Mouse (Mus musculus) ovary, postnatal 10 days (tissue): ENCODE measurements around the gene Borcs8.
A peak's percentile ranks its signal among the peaks of the same experiment; 100 is the strongest.

Source experiments
- DNase-seq: peaks from one replicate; pipeline ENCODE4 v3.0.0; 2022; ENCODE audit warnings: low spot score

Gene Borcs8

DNA sequence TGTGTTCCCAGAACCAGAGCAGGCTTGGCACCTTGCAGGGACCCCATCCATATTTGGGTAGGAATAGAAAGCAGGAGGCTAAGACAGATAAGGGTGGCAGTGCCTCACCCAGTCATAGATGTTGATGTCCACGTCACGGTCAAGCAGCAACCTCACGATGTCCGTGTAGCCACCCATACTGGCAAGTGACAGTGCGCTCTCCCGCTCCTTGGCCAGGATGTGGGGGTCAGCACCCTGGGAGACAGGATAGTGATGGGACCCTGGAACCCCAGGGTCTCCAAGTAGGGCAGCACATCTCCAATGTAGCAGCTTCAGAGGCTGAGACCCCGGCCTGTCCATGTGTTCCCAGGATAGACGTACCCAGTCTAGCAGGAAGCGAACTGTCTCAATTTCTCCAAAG is 4.4 kb upstream of the Borcs8 start:
- no peak for DNase-seq

DNA sequence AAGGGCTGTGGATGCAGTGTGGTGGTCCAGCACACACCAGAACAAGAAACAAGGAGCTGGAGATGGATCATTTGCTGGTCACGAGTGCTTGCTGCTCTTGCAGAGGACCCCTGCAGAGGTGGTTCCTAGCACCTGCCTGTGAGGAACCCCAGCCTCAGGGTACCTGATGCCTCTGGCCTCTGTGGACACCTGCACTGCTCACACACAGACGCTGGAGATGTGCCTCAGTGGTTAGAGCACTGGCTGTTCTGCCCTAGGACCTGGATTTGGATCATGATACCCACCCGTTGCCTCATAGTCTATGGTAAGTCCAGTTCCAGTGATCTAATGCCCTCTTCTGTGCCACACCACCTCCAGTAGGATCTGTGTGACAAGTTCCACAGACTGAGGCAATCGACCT is 2.7 kb upstream of the Borcs8 start:
- no peak for DNase-seq

DNA sequence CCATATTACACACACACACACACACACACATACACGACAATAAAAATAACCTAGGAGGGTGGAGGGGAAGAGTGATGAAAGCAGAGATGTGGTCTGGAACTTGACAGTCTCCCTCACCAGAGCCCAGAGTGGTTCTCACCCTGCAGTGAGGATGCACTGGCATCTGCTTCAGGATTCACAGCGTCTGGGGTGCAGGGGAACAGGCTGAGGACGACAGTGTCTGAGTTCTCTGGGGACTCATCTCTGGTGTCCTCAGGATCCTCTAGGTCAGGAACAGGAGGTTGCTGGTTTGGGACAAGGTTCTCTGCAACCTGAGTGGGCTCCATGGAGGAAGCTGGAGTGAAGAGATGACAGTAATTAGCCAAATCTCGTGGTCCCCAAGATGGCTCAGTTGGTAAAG is 1.4 kb upstream of the Borcs8 start:
- DNase-seq = no peak

DNA sequence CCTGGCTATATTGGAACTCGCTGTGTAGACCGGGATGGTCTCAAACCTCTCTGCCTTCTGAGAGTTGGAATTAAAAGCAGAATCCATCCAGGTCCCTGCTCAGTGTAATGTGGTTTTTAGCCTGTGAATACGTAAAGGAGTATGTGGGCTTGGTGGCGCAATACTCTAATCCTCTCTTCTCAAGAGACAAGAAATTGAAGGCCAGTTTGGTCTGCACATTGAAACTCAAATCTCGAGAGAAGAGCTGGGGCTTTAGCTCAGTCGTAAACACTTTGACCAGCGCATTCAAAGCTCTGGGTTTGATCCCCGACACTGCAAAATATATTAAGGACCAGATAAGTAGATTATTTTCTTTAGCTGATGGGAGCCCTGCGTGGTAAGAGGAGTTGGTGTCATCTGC is 682 bp downstream of the Borcs8 start:
- no peak for DNase-seq

DNA sequence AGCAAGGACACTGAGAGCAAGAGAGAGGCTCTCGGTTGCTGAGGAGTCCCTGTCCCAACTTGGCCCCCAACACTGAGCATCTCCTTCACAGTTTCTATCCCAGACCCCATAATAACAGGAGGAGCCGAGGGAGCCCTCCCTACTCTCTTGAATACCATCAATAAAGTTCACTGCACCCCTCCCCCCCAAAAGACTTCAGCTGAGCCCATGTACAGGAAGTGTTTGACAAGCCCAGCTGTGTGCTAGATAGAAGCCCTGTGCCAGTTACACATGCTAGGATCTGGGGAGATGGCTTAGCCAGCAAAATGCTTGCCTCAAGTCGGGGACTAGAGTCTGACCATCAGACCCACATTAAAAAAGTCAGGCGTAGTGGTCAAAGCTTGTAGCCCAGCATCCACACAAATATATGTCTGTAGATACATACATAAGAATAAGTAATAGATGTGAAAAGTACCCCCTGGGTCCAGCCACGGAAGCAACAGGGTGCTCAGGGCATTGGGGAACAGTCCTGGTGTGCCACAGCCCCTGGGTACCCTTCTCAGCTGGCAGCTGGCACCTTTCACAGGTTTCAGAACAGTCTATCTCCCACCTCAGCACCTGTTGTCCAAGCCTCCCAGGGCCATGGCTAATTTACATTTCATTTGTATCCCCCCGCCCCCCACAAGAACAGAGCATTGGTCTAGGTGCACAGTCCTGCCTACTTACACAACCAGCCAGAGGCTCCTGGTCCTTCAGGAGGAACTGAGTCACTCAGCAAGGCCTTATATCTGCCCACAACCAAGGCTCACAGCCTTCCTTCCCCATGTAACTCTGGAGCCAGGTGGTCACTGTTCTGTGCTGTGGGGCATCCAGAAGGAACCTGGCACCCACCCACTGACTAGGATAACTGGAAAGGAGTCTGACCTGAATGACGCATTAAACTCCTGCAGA is 8.6 kb downstream of the Borcs8 start:
- no peak for DNase-seq

DNA sequence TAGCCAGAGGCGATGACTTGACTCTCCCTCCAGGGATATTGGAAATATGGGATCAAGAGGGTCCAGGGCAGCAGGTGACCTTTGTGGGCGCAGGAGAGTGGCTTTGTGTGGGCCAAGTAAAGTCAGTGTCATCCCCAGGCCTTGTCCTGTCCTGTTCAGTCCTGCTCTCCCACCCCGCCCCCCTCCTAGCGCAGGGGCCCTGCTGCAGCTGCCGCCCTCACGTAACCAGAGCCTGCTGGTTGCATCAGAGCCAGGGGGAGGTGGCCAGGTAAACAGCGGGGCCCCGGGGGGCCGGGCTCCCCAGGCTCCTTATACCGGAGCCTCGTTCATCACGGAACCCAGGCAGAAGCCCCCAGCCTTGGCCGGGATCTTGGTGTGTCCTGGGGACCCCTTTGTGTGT is 10.9 kb downstream of the Borcs8 start:
- no peak for DNase-seq

DNA sequence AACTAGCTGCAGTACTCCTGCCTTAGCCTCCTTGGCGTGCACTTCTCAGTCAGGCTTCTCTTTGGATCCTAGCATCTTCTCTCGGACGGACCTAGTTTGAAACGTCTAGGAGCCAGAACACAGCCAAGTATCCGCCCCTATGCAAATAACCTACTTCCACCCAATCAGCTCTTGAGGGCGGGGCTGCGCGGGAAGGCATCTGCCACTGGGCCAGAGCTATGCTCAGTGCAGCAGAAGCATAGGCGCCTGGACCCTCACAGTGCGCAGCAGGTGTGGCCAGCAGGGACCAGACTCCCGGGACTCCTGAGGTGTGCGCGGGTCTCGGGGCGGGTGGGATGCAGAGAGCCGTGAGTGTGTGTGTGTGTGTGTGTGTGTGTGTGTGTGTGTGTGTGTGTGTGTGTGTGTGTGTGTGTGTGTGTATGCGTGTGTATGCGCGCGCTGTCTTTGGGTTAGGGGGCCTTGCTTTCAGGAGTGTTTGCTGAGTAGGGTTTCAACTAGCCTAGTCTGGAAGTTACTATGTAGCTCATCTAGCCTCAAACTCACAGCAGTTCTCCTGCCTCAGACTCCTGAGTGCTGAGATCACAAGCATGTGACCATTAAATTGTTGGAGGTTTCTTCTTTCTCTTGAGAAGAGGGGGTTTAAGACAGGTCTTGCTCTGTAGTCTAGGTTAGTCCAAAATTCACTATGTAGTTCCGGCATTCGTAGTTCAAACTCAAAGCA is 13.4 kb downstream of the Borcs8 start:
- DNase-seq = peak; percentile 31

DNA sequence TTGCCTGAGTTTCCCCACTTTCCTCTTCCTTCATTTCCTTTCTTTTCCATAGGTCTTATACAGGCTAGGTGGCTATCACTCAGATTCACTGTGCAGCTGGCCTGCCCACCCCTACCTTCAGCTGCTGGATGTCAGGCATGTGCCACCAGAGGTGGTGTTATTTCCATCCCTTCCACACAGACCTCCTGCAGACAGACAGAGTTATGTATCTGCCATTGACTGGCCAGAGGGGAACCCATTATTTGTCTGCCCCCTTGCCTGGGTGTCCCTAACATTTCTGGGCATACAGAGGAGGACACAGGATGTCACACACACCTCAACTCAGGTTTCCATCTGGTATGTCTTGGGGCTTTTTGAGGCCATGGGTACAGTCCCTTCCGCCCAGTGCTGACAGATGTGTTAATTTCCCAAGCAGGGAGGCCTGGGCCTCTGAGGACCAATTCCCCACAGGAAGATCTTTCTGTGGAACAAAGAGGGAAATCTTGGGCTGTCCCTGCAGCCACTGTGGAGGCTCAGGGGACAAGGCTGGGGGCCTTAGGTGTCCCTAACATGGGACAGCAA is 18.0 kb downstream of the Borcs8 start:
- DNase-seq = no peak

DNA sequence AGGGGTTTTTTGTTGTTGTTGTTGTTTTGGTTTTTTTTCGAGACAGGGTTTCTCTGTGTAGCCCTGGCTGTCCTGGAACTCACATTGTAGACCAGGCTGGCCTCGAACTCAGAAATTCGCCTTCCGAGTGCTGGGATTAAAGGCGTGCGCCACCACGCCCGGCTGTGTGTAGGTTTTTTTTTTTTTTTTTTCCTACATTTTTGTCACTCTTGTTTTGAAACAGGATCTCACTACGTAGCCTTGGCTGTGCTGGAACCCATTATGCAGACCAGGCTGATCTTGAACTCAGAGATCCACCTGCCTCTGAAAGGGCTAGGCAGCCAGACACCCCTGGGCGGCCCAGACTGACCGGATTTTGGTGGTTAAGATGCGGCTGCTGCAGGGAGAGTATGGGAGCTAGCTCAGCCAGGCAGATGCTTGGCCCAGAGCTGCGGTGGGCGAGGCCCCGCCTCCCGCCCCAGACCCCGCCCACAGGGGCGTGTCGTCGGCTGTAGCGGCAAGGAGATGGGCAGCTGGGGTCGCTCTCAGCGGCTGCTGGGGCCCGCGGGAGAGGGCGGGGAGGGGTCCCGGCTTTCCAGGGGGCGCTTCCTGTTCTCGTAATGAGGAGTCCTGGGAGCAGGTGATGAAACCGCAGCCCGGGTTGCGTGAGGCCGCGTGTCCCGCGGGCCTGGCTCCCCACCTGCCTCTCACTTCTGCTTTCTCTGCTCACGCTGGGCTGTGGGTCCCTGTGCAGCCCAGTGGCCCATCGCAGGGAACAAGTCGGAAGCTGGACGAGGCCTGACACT is 19.0 kb downstream of the Borcs8 start:
- peak; percentile 34 for DNase-seq

DNA sequence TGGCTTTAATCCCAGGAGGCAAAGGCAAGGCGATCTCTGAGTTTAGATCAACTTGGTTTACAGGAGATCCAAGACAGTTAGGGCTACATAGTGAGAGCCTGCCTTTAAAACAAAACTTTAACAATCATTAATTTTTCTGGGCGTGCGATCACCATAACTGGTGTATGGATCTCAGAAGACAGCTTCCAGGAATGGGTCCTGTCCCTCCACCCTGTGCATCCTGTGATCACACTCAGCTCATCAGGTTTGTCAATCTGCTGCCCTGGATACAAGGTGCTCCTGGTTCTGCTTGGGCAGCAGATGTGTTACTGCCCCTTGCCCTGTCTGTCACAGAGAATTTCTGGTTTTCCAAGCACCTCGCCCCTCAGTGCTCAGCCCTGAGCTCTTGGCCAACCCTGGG is 19.9 kb downstream of the Borcs8 start:
- no peak for DNase-seq

DNA sequence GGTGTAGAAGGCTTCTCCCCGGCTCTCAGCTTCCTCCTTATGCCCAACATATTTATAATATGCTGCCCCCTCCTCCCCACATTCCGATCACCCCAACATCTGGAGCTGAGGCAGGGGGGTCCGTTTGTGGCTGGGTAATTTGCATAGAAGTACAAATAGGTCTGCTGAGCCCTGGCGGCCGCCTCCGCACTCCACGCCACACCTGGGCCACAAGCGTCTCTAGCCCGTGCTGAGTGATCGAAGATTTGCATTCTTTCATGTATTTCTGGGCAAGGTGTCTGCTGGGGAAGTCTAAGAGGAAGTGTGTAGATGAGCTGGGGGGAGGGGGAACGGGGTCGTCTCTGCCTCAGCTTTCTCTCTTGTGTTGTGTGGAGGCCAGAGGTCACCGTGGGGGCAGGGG is 20.7 kb downstream of the Borcs8 start:
- no peak for DNase-seq

DNA sequence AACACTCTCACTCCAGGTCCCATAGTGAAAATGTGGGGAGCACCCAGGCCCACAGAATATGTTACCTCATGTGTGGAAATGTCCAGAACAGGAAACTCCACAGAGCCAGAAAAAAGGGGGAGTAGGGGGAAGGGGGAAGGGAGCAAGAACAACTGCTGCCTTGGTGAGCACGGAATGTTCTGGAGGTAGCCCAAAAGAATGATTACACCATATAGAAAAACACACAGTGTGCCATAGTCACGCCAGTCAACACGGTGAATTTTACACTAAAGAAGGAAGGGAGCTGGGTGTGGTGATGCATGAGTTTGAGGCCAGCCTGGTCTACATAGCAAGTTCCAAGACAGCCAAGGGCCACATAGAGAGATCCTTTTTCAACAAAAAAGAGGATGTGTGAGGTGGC is 24.0 kb downstream of the Borcs8 start:
- no peak for DNase-seq

DNA sequence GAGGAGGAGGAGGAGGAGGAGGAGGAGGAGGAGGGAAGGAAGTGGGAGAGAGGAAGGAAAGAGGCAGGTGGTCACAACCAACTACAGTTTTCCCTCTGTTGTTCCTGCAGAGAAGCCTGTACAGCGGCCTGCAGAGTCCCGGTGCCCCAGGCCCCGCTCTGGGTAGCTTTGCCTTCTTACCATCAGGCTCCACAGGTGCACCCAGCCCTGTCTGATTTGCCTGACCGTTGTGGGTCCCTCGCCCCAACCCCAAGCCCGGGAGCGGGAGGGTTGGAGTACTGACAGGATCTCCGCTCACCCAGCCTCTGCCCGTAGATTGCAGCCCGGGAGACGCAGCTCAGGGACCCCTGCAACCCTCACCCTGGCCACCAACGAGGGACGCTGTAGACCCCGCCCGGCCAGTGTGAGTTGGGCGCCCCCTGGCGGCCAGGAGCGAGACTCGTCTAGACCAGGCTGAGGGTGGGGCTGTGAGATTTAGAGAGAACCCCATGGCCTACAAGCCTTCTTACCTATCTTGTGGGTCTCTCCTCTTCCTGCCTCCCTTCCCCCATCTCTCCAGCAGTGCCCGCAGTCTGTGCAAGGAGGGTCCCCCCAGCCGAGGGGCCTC is 27.3 kb downstream of the Borcs8 start:
- peak; percentile 39 for DNase-seq

DNA sequence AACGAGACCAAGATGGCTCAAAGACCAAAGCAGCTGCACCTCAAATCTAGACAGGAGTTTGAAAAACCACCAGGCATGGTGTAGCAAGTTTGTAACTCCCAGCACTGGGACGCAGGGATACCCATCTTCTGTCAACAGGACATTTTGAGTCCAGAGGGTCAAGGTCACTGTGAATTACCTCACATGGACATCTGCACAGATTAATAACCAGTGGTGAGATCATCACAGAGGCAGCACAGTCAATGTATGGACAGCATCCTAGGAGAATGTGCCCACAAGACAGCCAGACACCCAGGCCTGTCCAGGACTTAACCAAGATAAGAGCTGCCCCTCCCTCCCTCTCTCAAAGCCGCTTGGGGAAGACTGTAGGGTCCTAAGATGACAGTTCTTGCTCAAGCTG is 30.8 kb downstream of the Borcs8 start:
- DNase-seq = no peak

DNA sequence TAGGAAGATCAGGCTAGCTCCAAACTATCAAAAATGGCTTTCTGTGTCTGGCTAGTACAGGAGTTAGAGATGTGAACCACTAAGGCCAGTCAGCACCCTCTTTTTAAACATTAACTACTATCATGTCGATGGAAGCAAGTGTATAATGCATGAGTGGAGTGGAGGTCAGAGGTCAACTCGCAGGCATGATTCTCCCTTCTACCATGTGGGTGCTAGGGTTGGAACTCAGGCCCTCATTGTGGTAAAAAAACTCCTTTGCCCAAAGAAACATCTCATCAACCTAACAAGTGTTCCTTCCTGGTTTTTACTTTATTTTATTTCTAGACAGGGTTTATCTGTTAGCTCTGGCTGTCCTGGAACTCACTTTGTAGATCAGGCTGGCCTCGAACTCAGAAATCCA is 31.4 kb downstream of the Borcs8 start:
- no peak for DNase-seq

DNA sequence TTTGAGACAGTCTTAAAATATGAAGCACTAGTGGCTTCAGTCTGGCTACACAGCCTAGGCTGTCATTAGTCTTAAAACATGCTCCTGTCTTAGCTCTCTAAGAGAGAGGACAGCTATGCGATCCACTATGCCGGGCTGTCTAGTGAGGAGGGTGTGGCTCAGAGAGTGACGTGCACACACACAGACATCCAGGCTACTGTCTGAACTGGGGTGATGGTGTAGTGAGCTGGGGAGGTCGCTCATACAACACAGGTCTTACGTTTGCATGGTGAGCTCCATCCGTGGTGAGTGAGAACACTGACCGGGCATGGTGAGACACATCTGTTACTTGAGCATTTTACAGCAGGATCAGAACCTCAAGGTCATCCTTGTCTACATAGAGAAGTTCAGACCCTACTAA is 31.9 kb downstream of the Borcs8 start:
- DNase-seq = no peak

DNA sequence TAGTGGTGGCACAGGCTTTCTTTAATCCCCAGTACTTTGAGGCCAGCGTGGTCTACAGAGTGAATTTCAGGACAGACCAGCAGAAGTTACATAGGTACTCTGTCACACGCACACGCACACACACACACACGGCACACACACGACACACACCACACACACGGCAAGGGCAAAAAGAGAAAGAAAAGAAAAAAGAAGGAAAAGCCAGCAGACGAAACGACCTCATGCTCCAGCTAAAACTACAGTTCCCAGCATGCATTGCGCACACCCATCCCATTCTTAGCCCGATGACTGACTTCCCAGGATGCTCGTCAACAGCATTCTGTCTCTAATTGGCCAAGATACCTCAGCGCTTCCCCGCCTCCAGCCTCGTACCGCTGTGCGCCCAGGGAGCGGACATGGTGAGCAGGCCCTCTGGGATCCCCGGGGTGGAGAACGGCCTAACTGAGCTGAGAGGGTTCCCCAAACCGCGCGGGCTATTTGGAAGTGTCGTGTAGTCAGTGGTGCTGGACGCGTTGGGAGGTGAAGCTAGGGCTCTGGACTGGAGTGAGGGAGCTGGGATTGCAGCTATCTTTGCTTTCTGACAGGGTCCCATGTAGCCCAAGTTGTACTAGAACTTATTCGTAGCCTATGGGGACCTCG is 32.9 kb downstream of the Borcs8 start, which contains the start of gene Tmem161a:
TSS of gene Tmem161a (plus strand) at position 314 of the 639 bp plus-strand sequence.
- peak; percentile 85 for DNase-seq

DNA sequence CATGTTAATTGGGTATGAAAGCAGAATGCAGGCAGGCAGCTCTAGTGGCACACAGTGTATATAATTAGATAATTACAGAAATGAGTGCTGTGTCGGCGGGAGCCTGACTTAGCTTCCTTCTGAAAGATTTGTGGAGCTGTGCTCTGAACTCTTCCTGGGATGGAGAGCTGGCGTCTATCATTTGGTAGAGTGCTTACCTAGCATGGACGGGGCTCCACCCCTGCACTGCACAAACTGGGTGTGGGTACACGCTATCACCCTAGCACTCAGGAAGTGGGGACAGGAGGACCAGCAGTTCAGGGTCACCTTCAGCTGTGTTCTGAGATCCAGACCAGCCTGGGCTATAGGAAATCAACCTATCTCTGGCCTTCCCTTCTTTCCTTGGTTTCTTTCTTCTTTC is 34.0 kb downstream of the Borcs8 start:
- DNase-seq = no peak

DNA sequence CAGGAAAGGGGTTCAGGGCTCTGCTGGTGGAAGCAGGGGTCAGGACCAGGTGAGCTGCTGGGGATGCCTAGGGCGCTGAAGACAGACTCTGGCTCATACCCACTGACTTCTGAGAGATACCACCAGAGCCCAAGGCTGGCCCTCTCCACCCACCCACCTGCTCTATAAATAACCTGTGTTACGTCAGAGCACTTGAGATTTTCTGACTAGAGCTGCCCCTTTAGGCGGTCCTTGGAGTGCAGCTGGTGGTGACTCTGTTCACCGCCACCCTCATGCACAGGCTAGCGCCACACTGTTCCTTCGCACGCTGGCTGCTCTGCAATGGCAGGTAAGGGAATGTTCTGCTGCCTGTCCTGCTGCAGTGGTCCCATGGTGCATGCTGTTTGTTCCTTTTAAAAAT is 34.8 kb downstream of the Borcs8 start:
- no peak for DNase-seq

DNA sequence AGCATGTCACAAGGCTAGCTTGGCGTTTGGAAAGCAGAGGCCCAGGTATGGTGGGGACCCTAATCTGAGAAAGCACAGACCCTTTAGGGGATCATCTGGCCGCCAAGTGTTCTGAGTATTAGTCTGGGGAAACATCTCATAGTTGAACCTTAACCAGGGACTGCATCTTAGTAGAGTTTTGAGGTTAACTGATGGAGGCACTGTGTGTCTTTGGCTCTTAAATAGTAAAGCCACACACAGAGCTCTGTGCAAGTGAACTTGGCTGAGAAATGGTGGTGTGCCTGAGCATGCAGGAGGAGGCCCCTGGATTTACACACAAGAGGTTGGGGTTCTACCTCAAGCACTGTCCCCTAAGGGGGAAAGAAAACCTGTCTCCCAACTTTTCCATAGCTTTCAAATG is 38.9 kb downstream of the Borcs8 start:
- no peak for DNase-seq

DNA sequence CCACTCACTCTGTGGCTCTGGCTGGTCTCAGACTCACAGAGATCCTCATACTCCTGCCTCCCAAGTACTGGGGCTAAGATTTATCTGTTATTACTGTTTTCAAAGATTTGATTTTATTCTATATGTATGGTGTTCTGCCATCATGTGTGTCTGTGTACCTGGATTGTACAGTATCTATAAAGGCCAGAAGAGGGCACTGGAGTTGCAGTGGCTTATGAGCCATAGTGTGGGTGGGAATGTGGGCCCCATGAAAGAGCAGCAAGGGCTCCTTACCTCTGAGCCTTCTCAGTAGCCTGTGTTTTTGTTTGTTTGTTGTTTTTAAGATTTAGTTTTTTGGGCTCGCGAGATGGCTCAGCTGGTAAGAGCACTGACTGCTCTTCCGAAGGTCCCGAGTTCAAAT is 39.8 kb downstream of the Borcs8 start:
- DNase-seq = no peak
